Mouse (Mus musculus) cerebellum, postnatal 4 days (tissue): ENCODE measurements around the gene E130309D02Rik.

Experiments
- DNase-seq, 2 experiments: peaks; one replicate each; pipeline ENCODE4 v3.0.0; 2022; ENCODE audit warnings: low spot score in 2 of 2, mixed read lengths in 1 of 2

The E130309D02Rik gene

DNA sequence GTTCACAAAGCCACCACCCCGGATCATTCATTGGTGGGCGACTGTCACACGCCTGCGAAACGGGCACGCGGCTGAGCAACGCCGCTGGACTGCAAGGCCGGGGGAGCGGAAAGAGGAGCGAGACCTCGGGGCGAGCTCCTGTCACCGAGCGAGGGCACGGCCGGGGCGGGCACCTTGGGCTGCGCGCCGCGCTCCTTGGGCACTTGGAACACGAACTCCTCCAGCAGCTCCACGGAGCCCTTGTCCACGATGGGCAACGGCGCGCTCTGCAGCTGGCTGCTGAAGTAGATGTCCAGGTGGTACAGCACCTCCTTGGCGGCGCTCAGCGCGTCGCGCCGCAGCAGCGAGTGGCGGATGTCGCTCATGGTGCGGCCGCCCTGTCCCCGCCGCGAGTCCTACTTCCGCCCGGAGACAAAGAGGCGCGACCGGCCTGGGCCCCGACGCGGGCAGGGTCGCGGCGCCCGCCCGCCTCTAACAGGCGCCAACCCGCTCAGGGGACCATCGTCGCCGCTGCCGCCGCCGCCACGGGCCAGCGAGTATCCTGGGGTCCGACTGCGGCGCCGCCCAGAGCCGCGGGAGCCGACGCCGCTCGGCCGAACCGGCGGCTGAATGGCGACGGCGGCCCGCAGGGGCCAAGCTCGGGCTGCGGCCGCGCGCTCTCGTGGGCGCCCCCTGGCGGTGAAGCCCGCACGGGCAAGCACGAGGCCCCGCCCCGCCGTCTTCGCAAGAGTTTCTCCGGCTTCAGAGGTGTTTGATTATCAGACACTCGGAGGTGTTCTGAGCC, at the start of gene E130309D02Rik:
Gene E130309D02Rik, minus strand, starts transcription at position 631 of the 784 bp plus-strand sequence.
- DNase-seq: peak; percentile 92 to 97

DNA sequence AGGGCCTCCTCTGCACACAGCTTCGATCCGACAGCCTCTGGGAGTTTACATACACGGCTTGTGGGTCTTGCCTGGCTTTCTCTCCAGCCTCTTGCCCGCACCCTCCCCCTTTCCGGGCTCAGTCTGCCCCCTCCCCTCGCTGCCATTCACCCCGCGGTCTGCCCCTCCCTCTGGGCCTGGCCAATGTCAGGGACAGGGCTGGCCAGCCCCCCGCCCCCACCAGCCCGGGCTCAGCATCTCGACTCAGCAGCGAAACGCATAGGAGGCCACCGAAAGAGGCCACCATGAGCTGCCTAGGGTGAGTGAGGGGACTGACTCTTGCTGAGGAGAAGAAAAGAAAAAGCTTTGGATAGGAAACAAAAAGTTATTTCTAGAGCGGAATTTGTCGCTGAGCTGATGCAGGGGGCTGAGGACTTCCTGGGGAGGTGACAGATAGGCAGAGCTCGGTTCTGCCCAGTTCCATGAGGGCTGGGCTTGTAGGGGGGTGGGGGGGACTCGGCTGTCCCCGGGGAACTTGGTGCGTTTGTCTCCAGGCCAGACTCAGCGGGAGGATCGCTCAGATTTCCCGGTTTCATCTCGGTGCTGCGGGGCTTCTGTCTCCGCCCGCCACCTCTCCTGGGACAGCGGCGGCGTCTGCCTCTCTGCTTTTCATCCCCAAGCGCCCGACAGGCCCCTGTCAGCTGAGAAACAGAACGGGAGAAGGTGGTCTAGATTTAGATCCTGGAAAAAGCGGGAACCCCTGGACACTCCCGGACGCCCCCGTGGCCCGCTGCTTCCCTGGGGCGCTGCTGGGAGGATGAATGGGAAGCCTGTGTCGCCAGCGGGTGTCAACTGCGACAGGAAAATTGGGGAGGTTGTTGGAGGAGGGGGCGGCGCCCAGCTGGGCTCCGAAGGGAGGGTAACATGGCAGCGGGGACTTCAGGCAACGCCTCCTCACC, 48.8 kb upstream of the E130309D02Rik start:
- DNase-seq: peak in 1 of 2 experiments; percentile 72

DNA sequence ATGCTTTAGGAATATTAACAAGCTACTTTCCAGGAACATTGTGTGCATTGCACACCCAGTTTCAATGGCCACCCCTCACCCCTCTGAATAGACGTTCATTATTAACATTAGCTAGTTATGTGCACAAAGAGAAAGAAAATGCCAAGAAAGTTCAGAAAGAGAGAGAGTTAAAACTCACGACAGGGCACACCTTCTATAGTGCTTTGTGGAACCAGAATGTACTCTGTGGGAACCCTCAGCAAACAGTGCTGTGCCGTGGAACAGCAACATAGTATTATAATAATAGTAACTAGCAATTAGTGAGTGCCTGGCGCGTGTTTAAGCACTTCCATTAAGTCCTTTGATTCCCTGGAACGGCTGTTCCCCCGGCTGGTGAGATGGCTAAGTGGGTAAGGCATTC, 46.3 kb upstream of the E130309D02Rik start:
- no peak for DNase-seq

DNA sequence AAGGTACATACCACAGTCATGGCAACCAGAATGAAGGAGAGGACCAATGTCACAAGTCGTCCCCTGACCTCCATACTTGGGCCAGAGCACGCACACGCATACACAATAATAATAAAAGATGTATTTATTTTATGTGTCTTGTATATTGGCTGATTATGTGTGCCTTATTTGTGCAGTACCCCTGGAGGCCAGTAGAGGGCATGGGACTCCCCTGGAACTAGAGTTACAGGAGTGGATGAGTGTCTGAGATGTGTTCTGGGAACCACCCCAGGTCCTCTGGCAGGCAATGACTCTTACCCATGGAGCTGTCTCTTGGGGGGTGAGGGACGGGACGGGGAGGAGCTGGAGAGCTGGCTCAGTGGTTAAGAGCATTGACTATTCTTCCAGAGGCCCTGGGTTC, 44.8 kb upstream of the E130309D02Rik start:
- no peak for DNase-seq

DNA sequence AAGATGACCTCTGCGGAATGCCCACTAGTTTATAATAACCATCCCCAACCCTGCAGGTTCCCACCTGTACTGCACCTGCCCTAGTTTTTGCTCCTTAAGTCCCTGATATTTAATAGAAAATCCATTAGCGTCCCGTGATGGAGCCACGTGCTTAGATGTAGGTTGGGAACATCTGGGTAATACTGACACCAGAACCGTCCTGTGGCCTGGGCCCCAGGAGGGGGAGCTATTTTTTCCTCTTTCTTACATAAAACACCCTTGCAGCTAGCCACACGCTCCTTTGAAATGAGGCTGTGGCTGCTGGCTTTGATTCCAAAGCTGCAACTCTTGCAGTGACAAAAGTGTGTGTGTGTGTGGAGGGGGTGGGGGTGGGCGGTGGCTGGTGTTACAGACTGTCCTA, 44.1 kb upstream of the E130309D02Rik start:
- DNase-seq: no peak

DNA sequence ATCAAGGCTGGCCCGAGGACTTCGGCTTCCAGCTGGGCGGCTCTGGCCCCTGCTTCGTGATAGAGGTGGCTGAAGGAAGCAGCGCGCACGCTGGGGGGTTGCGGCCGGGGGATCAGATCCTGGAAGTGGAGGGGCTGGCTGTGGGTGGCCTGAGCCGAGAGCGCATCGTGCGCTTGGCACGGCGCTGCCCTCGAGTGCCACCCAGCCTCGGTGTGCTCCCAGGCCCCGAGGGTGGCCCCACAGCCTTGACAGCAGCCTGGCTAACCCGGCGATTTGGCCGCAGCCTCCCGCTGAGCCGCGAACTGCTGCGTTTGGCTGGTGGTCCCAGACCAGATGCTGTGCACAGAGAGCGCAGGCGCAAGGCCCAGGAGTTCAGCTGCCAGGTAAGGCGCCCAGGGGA, 42.4 kb upstream of the E130309D02Rik start:
- peak in 1 of 2 experiments; percentile 60 for DNase-seq

DNA sequence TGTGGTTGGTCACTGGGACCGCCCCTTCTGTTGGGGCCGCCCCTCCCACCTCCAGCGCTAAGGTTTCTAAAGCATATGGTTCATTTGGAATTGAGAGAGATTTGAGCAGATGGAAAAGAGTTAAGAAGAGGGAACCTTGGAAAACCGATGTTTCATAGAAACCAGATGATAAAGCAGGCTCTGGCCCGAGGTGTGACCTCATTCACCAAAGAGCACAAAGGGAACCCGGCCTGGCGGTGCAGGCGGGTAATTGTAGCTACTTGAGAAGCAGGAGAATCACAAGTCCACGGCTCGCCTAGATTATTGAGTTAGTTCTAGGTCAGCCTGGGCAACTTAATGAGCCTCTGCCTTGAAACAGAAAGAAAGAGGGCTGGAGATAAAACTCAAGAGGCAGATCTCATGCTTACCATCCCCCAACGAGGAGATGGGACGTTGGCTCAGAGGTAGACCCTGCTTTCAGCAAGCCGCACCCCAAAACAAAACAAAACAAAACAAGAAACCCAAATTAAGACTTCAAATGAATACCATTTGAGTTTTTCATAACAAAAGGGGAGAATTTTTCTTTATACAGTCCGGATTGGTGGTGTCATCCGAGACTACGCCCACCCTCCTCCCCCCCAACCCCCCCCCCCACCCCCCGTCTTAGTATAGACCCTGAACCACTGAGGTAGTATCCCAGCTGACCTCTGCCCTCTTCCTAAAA, 41.7 kb upstream of the E130309D02Rik start, which contains the start of gene Grid2ip:
Gene Grid2ip, plus strand, starts transcription at position 653 of the 703 bp plus-strand sequence.
- no peak for DNase-seq

DNA sequence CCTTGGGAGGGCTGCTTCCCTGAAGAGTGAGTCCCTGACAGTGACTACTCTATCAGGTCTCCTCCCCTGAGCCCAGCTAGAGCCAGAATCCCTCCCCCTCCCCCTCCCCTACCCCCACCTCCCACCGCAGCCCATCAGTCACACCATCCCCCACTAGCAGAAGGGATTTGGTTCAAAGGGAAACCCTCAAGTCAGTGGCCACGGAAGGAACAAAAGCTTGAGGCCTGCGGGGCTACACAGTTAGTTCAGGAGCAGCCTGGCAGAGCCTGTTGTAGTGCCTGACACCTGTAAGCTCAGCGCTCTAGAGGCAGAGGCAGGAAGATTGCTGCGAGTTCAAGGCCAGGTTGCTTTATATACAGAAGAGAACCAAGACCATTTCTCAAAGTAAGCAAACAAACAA, 40.9 kb upstream of the E130309D02Rik start:
- no peak for DNase-seq

DNA sequence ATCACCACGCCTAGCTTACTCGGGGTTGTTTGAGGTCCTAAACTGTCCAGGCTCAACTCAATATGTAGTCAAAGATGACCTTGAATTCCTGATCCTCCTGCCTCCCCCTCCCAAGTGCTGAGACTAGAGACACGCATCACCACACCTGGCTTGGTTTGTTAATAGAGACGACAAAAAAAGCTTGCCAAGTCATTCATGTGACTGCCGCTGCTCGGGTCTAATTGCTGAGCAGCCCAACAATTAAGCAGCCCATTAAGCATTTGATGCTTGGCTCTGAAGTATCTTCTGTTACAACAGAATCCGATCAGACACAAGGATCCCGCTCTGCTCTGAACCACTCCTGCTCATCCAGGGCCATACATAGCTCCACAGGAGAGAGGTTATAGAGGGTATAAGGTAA, 31.2 kb upstream of the E130309D02Rik start:
- DNase-seq: no peak

DNA sequence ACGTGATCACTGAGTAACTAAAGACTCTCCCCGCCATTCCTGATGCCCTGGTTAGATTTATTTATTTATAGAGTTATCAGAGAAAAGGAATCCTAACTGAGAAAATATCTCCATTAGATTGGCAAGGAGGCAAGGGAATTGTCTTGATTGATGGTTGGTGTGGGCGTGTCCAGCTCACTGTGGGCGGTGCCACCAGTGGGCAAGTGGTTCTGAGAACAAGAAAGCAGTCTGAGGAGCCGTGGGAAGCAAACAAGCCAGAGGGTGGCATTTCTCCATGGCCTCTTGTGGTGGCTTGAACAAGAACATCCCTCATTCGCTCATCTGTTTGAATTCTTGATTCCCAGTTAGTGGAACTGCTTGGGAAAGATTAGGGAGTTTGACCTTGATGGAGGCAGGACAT, 24.4 kb upstream of the E130309D02Rik start:
- no peak for DNase-seq

DNA sequence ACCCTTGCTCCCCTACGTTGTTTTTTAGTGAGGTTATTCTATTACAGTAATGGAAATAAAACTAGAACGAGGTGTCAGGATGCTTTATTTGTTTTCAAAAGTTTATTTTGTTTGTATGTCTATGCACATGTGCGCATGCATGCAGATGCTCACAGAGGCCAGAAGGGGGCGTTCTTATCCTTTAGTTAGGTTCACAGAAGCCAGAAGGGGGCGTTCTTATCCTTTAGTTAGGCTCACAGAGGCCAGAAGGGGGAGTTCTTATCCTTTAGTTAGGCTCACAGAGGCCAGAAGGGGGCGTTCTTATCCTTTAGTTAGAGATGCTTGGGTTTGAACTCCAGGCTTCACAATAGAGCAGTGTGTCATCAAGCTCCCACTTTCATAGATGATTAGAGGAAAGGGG, 21.4 kb upstream of the E130309D02Rik start:
- DNase-seq: no peak

DNA sequence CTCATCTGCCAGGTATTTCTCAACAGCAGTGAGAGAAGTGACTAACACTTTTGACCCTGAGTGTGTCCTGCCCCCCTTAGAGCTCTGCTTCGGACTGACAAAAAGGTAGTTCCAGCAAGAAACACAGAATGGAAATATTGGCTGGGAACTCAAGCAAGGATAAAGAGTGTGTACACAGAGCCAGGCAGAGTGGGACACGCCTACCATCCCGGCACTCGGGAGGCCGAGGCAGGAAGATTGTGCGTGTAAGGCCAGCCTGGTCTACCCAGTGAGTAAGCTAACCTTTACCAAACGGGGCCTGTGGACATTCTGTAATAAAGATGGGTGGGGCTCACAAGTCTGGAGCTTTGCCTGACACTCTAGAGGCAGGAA, 19.9 kb upstream of the E130309D02Rik start:
- no peak for DNase-seq

DNA sequence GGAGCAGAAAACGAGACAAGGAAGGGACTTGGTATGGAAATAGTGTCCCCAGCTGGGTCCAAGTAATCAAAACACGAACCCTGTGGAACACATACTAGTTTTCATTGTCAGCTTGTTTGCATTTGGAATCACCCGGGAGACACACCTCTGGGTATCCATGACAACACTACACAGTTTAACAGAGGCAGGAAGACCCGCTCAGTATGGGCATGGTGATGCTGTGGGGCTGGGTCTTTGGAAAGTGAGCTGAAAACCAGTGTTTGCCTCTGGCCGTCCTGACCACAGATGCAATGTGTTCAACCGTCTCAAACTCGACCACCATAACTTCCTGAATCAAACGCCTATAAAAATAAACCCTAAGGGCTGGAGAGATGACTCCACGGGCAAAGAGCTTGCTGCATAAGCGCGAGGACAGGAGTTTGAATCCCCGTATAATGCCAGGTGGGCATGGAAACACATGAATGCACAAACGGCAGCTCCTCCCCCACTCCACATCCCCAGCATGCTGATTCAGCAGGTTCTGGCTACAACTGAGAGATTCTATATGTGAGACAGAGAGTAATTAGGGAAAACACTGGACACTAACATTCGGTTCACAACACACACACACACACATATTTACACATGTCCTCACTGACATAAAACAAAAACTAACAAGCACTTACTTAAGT, 19.4 kb upstream of the E130309D02Rik start:
- DNase-seq: no peak

DNA sequence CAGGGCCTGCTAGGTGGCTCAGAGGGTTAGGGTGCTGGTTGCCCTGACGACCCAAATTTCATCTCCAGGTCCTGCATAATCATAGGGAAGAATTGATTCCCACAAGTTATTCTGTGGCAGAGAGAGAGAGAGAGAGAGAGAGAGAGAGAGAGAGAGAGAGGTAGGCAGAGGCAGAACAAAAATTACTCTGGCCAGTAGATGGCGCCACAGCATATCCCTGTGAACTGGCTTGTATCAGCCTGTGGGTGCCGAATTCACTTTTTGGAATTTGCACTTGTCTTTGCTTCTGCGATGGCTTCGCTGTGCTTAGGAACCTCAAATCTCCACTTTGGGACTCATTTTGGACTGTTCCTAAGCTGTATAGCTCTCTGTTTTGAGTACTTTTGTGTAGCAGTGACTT, 18.7 kb upstream of the E130309D02Rik start:
- DNase-seq: peak; percentile 78 to 85

DNA sequence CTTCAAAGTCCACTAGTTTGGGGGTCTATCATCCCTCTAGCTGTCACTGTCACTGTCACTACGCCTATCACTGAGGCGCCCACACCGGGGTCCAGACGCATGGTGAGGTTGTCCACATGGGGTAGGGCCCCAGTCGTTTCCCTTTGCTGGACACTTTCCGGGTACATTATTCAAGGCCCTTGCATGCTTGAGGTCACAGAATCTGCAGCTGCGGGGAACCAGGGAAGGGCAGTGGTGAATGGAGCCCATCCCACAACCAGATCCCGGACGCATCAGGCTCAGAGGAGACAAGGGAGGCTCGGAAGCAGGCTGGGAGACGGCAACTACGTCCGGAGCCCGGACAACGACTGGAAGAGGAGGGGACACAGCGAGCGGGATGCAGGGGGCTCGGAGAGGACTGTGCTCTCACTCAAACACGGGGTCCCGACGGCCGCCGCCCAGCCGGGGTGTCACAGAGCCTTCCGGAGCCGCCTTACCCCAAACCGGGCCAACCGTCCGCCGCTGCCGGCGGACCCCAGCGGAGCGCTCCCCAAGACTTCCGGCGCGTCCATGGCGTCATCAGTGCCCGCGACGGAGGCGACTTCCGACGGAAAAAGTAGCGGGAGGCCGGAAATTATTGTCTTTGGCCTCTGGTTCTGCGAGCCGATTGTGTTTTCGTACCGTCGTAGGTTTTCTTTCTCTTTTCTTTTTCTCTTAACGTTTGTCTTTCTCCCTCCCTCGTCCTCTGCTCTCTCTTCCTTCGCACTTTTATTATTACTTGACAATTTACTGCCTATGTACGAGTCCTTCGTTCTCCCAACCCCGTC, 13.7 kb upstream of the E130309D02Rik start, which contains the start of gene Zdhhc4:
Gene Zdhhc4, minus strand, starts transcription at position 567 of the 806 bp plus-strand sequence.
- peak; percentile 93 for DNase-seq

DNA sequence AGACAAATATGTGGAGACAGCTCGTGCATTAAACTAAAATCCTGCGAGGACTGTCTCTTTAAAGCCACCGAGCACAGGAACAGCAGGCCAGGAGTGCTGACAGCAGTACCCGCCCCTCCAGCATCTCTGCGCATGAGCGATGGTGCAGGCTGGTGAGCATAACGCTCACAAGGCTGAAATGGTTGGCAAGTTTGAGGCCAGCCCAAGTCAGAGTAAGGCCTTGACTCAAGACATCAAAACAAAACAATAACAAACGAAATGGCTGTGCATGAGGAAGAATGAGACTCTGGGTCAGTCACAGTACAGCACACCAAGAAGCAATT, 2.1 kb upstream of the E130309D02Rik start:
- no peak for DNase-seq

DNA sequence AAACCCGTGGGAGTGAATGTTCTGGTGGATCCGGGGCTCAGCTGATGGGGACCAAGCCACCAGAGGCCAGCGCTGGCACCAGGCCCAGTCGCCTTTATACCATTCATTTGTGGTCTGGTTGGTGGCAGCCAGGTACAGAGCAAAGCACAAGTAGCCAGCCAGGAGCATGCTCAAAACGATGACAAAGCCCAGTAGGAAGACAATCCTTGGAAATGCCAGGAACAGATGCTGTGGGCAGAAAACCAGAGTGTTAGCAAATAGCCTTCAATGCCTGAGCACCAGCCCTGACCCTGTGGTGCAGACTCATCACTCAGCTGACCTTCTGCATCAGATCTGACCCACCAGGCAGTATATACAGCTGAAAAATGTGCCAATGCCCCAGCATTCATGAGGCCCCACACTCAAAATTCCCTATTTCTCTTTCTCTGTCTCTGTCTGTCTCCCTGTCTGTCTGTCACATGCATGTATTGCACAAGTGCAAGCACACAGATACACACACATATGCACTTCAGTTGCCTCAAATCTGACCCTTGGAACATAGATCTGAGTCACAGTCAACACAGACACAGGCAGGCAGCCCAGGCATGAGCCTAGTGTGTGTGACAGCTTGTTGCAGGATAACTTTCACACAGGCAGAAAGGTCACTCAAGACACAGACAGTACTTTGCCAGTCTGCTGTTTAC, 1.6 kb upstream of the E130309D02Rik start:
- no peak for DNase-seq

DNA sequence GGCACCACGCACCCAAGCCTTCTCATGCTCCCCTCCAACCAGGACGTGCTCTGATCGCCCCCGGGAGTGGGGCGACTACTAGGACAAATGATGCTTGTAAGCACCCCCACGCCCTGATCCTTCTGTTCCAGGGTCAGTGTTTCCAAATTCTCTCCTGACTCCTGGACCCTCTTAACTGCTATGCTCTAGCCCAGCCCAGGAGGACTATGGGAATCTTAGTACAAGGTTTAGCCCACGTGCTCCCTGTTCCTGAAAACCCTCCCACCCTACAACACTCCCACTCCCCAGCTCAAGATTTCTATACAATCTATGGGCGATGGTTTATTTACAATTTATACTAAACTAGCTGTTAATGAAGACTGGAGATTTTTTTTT, 341 bp upstream of the E130309D02Rik start:
- no peak for DNase-seq

DNA sequence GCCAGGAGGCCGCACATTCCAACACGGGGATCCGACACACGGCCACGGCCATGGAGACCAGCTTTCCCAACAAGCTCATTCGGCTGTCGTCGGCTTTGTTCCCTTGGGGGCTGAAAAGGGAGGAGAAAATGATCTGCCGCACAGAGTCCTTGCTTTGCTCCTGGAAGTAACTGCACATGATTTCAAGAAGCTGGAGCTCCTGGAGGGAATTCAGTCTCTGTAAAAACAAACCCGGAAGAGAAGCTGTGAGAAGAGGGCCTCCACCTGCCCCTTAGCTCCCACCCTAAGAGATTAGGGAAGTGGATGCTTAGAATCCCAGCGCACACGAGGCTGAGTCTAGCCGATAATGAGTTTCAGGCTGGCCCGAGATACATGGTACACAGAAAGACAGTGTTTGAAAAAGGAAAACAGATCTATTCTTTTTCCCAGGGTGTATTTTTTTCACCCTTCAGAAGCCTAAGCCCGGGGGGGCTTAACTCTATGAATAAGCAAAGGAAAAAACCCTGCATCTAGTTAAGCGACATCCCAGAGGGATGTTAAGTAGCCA, 904 bp downstream of the E130309D02Rik start:
- DNase-seq: no peak

DNA sequence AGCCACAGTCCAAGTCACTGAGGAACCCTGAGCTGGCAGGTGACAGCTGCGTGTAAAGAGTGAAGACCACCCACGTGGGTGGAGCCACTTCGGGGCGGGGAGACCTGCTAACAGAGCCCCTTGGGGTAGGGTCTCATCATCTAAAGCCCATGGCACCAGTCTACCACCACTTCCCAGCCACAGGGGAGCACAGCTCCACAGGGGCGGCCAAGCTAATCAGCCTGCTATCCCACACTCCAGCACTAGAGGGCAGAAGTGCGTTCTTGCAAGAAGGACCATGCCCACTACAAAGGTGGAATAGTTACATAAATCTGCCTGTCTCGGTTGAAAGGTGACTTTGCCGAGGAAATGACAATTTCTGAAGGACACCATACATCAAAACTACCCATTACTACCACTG, 3.3 kb downstream of the E130309D02Rik start:
- DNase-seq: peak; percentile 52 to 79
